Mouse (Mus musculus) cerebellum, adult (tissue): ENCODE measurements at regions not wholly inside any gene's neighbourhood (a gene's known extent, or its start where the extent isn't known, plus 50 kb on each side); places are given as distances from the start of the nearest gene placed in this dataset.

ENCODE experiments used
- ATAC-seq: cut with Nextera tagmentation; 2 replicates; pipeline ENCODE4 v1.9.2; 2017; ENCODE audit warnings: mild to moderate bottlenecking, moderate library complexity, mixed read lengths; ENCODE audit not compliant: insufficient number of reproducible peaks, low FRiP score, low TSS enrichment

DNA sequence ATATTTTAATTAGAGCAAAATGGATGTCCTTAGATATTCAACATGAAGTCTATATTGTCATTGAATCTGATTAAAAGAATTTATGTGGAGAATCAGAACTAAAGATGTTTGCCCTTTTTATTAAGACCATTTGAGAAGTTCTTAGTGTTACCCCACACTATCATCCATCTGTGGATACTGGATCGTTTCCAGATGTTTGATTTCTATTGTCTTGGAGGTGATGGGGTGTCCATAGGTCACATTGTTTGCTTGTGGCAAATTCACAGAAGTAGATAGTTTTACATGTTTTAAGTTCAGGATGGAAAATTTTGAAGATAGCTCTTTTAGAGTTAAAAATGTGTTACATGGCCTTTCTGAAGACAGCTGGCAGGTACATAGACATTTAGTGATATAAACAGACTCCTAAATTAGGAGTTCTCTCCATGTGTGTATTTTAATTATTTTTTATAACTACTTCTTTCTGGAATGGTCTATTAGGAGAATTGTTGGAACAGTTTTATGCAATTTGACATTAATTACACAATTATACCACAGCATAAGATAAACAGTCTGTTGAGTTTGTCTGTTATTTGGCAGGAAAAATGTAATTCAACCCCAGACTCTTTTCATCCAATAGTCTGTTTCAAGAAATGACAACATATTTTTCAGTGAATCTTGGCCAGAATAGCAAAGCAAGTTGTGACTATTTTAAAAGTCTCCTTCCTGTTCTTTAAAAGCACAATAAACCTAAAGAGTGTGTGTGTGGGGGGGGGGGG is 368.8 kb upstream of the Plscr5 start:
- no peak for ATAC-seq

DNA sequence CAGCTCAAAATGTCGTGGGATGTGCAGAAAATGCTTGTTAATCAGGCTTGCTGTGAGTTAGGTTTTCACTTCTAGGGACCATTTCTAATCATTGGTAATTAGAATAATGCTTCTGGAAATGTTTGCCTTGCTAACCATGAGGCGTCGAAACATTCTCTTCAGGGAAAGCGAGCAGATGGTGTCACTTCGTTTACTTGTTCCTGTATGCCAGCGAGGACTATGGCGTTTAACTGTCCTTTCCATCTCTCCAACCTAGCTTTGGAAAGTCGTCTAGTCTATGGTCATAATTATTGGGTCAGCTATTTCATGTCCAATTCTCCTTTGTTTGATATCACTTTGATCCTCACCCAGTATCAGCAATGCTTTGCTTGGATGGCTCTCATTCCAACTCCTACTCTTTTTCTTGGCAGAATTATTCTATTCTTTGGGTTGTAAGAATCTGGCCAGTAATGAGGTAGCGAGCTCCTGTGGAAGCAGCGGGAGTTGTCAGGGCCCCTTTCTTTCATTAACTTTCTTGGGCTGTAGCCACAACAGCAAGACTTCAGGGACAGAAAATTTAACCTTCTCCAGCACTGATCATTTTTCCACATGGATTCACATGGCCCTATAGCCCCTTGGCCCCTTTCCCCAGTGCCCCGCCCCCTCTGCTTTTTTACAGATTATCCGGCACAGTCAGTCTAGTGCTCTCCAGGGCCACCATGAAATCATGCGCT is 374.0 kb upstream of the Plscr5 start:
- ATAC-seq, result no peak

DNA sequence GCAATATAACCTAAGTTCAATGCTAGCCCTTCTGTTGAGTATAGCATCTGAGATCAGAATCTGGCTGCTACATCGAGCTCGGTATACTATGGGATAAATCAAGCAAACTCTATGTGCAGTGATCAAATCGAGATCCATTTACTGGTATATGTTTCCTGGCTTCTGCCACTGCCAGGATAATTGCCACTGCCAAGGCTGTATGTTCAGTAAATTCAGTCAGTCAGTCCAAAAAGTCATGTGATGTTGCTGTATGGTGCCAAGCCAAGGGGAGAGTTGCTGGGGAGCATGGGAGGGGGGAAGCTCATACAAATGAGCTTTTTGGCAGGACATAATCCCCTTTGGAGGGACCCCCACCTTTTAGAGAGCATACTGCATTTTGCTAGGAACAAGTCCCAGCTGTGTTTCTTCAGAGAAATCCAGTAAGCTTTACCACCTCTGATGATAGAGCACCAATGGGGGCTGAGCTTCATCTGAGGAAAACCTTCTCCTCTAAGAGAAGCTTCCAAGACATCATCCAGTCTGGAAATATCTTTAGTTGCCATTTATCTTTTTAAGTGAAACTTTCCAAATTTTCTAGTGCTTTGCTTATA is 389.3 kb upstream of the Plscr5 start:
- ATAC-seq, result no peak

DNA sequence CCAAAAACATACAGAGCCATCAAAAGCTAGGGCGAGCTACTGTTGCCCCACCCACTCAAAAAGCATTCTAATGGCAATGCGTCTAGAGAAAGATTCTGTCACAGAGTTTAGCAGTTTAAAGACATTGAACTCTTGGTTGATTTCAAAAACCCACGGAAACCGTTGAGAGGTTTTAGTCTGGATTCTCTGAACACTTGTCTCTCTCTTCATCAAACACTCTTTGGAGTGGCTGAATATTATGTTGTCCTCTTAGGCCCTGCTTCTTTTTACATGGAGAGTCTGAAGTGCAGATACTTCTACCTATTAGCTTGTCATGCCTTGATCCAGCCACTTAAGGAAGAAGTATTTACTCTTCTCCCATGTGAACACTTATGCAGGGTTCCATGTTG is 393.9 kb upstream of the Plscr5 start:
- ATAC-seq, result peak; percentile 20; the same call in 1 of the 2 replicates

DNA sequence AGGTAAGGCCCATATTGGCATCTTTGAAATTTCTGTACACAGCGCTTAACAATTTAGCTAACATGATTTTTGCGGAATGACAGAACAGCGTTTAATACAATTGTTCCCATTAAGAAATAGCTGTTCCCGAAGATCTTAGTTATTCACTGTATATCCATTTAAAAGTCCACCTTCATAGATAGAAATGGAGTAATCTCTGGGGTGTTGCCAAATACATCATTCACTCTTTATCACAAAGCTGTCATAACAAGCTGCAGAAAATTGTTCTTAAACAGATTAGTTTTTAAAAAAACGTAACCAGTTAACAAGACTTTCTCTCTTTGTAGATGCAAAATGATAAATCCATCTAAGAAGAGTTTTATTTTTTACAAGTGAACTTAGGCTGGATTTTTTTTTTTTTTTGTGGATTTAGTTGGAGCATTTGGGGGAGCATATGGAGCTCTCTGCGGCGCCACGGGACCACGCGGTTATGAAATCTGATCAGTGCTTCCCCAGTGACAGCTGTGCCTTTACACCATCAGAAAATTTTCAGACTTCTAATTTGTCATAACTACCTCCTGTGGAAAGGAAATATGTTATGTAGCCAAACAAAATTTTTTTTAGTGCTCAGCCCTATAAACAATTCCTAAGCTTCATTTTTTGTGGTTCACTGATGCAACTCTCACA is 394.4 kb upstream of the Plscr5 start:
- peak; percentile 94 for ATAC-seq

DNA sequence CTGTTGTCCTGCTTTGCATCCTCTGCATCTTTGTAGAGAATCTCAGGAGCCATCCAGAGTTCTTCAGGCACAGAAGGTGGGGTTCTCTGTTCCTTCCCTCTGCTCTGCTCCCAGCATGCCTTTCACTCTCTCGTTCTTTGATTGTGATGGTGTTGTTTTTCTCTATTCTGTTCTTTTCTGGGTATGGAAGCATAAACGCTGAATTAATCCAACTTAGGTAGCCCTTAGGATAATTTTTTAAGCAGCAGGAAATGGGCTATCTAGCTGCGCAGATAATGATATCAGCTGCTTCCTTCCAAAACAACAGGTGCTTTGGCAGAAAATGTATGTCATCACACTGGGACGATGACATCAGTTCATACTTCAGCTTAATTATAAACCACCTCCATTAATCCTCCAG is 395.8 kb upstream of the Plscr5 start:
- peak; percentile 81 for ATAC-seq

DNA sequence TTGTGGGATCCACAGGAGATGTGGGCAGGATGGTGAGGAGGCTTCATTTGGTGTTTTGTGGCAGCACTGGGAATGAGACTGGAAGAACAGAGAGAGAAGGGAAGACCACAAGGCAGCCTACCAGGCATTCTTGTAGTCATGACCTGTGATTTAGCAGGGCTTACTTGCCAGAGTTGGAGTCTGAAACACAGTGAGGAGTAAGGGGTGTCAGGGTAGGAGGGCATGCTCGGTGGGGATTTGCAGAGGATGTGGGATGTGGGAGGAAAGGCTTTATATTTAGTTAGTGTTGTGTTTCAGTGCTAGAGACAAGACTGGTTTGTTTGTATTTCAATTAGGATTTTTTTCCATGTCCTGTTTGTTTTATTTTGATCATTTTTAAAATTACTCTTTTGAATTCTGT is 387.3 kb upstream of the Zic1 start:
- no peak for ATAC-seq

DNA sequence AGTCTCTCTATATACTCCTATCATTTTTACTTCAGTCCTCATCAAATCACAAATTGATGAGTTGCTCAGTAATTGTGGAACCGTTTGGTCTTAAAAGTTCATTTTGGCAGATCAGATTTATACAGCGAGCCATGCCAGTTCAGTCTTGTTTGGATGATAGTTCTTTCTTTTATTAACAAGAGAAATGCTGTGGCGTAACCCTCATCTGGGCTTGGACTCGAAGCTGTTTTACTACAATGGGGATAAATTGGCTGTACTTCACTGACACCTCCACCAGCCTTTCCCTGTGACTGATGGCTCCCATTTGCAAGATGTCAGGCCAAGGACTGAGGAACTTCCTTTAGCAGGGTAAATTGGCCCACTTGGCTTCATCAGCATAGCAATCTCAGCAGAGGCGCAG is 345.5 kb upstream of the Zic1 start:
- ATAC-seq, result no peak

DNA sequence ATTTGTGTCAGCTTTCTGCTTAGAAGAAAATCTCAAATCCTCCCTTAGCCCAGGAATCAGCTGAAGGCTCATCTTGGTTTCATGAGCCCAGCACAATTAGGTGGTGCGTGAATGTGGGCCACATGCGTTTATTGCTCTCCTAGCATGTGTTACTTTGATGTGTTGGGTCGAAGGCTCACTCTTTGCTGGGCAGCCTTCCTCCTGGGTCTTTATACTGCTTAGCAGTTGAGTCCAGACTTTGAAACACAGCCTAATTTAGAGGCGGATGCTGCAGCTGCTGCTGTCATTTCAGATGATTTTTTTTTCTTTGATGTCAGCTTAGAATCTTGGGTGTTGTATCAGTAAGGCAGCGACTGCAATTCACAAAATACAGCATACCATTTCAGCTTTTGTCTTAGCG is 315.2 kb upstream of the Zic1 start:
- ATAC-seq, result no peak

DNA sequence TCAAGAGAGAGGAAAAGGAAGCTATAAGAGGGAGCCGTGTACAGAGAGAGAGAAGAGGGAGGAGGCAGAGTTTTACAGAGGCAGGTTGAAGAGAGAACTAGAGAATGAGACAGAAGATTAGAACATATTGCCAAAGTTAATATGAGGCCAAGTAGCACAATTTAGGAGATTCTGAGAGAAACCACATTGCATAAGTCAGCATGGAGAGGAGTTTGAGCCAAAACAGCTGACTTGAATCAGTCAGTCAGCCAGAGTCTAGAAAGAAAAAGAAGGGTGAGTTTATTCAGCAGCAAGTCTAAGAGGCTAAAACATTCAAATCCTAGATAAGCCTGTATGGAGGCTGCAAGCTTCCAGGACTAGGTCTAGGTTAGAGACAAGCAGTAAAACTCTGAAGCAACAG is 301.1 kb upstream of the Zic1 start:
- no peak for ATAC-seq

DNA sequence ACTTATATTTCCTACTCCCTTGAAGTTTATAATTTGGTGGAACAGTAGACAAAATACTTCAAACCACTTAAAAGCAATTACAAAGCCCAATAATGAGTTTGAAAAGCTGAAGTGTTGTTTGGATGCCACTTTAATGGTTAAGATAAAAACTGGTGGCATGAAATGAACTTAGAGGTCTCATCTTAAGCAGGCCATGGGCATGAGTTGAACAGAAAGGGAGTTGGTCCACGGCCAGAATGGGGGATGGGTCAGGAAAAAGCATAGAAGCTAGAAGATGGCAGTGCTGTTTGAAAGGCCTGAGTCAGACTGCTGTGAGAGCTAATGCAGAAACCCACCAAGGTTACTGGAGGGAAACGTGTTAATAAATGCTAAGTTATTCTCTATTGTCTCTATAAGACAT is 294.5 kb upstream of the Zic1 start:
- ATAC-seq, result no peak

DNA sequence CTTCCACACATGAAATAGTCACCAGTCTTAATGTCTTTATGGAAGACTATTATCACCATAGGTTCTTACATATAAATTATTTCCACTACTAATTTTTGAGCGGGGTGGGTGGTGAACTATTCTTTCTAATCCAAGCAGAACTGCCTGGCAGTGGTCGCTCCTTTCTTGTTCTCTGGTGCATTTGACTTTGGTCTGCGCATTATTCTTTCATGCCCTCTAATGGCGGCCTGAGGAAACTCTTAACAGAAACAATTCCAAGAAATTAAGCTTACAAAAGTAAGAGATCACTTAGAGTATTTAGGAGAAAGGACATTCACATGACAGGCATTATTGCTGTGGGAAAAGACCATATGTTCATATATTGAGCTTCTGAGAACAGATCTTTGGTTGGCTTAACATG is 288.5 kb upstream of the Zic1 start:
- ATAC-seq, result peak; percentile 56; the same call in 1 of the 2 replicates

DNA sequence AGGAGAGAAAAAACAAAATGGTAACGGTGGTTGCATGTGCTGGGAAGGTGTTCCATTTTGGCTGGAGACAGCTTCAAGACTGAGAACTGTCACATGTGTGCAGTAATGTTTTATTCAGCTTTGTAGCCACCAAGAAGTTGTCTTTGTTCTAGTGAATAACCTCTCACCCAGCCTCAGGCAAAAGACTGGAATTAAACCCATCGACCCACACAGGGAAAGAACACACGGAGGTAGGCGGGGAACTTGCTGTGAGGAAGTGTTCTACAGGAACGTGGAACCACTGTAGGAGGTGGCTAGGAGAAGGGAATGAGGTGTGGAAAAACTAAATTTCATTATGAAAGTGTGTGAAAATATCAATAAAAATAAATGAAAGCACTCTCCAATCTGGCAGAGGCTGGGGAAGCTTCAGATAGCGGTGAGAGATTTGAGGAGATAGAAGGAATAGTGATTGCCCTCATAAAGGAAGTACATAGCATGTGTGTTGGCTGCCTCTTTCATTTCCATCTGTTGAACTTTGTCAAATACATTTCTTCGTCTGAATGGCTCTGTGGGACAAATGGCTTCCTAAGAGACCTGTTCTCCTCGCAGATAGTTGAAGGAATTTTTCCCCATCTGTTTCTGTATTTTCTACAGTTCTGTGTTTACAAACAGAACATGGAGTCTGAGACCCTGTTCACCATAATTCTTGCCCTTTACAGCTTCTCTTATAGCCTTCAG is 286.9 kb upstream of the Zic1 start:
- ATAC-seq, result peak; percentile 31; the same call in 1 of the 2 replicates

DNA sequence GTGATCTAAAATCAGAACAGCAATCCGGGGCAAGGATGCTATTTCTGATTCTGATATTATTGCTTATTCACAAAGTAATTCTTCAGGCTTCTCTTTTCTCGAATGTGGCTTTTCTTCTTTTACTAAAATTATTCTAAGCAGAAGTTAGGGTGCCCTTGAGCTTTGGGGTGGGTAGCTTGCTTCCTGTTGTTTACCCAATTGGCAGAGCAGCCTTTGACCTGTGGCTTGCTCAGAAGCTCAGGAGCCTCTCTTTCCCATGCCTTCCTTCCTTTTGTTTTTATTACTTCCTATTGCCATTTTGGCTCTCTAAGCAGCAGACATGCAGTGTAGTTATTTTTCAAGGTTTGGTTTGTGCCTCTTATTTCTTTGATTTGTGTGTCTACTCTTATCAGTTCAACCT is 244.8 kb upstream of the Zic1 start:
- no peak for ATAC-seq

DNA sequence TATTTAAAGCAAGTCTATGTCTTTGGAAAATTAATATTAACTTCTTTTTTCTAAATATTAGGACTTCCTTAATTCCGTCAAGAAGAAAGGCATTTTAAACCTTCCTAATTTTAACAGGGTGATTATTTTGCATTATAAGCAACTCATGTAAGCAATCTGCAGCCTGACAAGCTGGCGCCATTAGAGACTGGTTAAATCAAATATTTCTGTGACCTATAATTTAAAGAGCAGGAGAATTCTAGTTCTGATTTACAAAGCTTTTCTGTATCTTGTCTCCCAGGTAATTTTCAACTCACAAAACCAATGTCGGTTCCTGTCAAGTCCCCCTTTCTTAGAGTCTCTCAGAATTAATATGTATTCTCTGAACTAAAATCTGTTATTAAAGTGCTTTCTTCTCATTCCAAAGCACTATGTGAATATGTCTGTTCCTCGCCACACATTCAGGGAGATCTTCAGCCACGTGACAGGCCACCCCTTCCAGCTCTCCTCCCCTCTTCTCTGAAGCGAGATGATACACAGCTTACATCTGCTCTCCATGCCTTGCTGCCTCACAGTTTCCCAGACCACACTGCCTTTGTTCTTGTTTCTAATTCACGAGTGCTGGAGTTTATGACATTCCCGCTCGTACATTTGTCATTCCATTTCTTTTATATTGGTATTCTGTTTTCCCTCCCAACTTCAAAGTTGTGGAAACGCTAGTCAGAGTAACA is 244.0 kb upstream of the Zic1 start:
- peak; percentile 68; the same call in 1 of the 2 replicates for ATAC-seq

DNA sequence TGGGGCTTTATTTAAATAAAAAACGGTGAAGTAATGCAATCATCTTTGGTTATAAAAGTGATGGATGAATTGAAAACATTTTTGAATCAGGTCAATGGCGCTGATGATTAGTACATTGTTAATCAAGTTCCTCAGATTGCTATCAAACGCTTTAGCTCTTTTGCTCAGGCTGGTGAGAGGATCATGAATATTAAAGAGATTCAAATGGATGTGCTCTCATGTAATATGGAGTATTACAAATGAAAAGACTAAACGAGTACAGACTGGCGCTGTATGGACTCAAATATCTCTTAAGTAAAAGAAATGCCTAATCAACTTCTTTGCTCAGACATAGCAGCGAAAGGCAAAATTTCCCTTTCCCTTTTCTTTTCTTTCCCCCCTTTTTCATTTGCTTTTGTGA is 236.1 kb upstream of the Zic1 start:
- no peak for ATAC-seq

DNA sequence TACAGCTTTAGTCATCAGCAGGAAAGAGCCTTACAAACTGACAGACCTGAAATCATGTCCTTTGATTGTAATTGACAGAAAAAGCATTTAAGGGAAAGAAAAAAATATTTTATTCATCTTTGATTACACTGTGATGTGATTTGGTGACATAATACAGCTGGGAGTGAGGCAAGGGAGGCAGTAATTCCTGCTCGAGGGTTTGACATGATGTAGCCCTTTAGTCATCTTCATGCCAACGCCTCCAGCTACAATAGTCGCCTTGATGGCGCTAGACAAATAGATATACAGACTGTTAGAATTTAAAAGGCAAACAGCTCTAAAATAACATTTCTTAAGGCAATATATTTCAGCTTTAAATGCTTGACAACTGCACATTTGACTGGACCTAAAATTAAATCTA is 226.3 kb upstream of the Zic1 start:
- no peak for ATAC-seq

DNA sequence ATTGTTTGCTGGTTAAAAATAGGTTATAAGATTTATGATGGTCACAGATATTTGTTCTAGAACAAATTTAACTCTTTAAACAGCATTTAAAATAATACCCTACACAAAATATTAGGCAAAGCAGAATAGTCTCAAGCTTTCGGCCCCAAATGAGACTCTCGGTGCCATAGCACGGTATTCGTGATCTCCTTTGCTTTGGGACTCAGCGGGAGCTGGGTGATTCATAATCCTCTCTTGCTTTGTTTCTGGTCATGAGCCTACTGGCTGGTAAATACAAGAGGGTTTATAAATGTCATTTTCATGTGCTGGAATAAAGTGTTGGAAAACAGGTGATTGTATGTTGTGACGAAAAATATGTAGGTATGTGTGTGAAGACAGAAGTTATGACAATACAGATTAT is 223.1 kb upstream of the Zic1 start:
- ATAC-seq, result no peak

DNA sequence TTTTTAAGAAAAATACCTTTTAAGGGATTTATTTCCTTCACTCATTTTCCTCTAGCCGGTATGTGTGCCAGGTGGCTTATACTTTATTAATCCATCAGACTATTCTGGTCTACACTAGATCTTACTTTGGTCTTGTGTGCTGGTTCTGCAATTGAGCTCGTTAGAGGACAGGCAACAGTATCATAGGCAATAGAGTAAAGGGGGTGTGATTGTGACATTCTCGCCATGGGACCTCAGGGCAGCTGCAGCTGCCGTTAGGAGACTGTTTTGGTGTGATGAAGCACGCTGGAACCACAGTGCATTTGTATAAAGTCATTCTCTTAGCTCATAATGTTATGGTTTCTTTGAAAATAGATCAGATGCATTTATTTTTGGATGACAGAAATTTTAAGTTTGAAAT is 222.3 kb upstream of the Zic1 start:
- no peak for ATAC-seq

DNA sequence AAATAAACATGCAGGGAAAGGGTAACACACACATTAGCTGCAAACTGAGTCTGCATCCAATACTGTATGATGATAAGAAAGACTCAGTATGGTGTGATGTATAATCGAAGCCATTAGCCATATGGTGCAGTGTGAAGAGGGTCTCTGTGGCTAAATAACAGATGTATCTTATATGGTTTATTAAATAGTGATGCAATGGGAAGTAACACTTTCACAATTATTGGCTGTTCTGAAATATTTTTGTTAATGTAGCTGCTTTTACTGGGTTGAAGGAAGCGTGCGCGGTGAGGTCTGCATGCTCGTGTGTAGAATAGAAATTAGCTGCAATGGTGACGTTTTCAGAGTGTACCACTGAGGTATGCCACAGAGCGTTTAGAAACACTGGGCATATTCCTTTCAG is 221.7 kb upstream of the Zic1 start:
- ATAC-seq, result no peak
